Mouse (Mus musculus) lung, embryonic 16.5 days (tissue): ENCODE results near the gene Atp5g2. TPM values are rescaled to one million over a fixed set of nuclear protein-coding genes. Genes with fewer than 3 reads are reported as not detected.
"Not testable (repeated sequence)": the region's sequence is repeated elsewhere in the genome, so short reads cannot be mapped to it uniquely, and the experiment has no call there.

Experiments
- ATAC-seq: fragments of 200-750 bp; cut with Nextera tagmentation; 2 replicates; pipeline ENCODE4 v1.8.0; 2017; ENCODE audit warnings: low read depth, mild to moderate bottlenecking, moderate library complexity
- H3K27ac ChIP-seq: fragments of 300-500 bp; sonication (generic); 2 replicates; pipeline ENCODE4 v1.5.1; 2014; ENCODE audit warnings: mild to moderate bottlenecking, control low read depth, low read length
- H3K27me3 ChIP-seq: fragments of 300-500 bp; sonication (generic); 2 replicates; pipeline ENCODE4 v1.6.1; 2014; ENCODE audit warnings: low read depth, low read length, mixed read lengths; ENCODE audit not compliant: control insufficient read depth, insufficient read depth
- H3K36me3 ChIP-seq: fragments of 300-500 bp; sonication (generic); 2 replicates; pipeline ENCODE4 v1.6.1; 2014; ENCODE audit warnings: low read length; ENCODE audit not compliant: control insufficient read depth, insufficient read depth
- H3K4me1 ChIP-seq: fragments of 300-500 bp; sonication (generic); replicated peaks from 2 replicates; pipeline ENCODE4 v1.6.1; 2014; ENCODE audit warnings: low read length, mixed read lengths; ENCODE audit not compliant: control insufficient read depth, insufficient read depth
- H3K4me2 ChIP-seq: fragments of 300-500 bp; sonication (generic); 2 replicates; pipeline ENCODE4 v1.6.1; 2014; ENCODE audit warnings: low read depth, low read length, control low read depth
- H3K4me3 ChIP-seq: fragments of 300-500 bp; sonication (generic); 2 replicates; pipeline ENCODE4 v1.5.1; 2014; ENCODE audit warnings: mild to moderate bottlenecking, low read length, control low read depth
- H3K9ac ChIP-seq: fragments of 300-500 bp; sonication (generic); 2 replicates; pipeline ENCODE4 v1.6.1; 2014; ENCODE audit warnings: low read length, control low read depth
- H3K9me3 ChIP-seq: fragments of 300-500 bp; sonication (generic); 2 replicates; pipeline ENCODE4 v1.6.1; 2016; ENCODE audit warnings: low read length; ENCODE audit not compliant: control insufficient read depth
- WGBS: fragments of 180-500 bp; shearing (Covaris S2); extraction: QIAGEN DNeasy Blood & Tissue Kit; methylation state at CpG from one replicate; pipeline ENCODE4 v1.1.7; 2014; 5-methylcytosine and 5-hydroxymethylcytosine counted together
- polyA plus RNA-seq: library from polyadenylated mRNA; unstranded; fragments of >200 nt; fragmentation: Nextera tagmentation; extraction: Ambion mirVana; gene quantifications from 2 replicates; pipeline ENCODE4 v1.2.1, GENCODE M21; 2015

Gene Atp5g2
- polyA plus RNA-seq, 1 experiment from 2014 or later: 73.6 TPM

DNA sequence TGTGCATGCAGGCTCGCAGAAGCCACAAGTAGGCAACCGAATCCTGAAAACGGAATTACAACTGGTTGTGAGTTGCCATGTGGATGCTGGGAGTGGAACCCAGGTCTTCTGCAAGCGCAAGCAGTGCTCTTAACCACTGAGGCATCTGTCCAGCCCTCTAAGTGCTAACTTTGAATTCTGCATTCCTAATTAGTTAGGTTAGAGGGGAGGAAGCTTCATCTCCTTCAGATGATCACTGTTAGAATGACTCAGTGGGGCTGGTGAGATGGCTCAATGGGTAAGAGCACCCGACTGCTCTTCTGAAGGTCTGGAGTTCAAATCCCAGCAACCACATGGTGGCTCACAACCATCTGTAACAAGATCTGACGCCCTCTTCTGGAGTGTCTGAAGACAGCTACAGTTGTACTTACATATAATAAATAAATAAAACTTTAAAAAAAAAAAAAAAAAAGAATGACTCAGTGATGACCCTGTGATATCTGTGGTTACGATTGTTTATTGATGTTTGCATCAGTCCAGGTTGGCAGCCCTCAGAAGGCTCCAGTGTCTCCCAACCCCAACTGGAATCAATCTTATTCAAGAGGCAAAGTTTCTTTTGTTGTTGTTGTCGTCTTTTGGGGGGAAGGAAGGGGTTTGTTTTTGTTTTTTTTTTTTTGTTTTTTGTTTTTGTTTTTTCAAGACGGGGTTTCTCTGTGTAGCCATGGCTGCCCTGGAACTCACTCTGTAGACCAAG lies 20.1 kb downstream of the Atp5g2 start:
- not testable (repeated sequence) for ATAC-seq, H3K27ac ChIP-seq, H3K9ac ChIP-seq, H3K9me3 ChIP-seq, H3K4me1 ChIP-seq, H3K4me2 ChIP-seq, H3K36me3 ChIP-seq, H3K27me3 ChIP-seq, H3K4me3 ChIP-seq
- WGBS: 76% methylated on average over 8 of the region's 9 CpGs

DNA sequence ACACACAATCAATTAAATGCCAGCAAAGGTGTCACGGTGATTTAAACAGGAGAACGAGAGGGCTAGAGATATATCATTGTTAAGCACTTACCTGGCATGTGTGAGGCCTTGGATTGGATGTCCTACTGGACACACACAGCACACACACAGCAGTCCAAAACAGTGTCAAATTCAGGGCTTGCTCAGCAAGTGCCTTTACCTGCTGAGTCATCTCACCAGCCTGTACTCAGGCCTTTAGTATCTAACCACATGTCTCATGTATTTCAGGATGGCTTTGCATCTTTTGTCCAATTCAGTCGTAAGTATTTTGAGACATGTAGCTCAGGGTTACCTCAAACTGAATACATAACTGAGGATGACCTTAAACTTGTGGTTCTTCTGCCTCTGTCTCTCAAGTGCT lies 21.0 kb downstream of the Atp5g2 start:
- no peaks in the 10 kb centered on the region for H3K36me3 ChIP-seq
- no peak for ATAC-seq
- H3K27me3 ChIP-seq: no peaks in the 10 kb centered on the region
- no peaks in the 10 kb centered on the region for H3K9me3 ChIP-seq
- no peak overlapping the region for H3K4me2 ChIP-seq
- peaks cover 2% of the 10 kb centered on the region for H3K4me1 ChIP-seq
- no peak overlapping the region for H3K9ac ChIP-seq
- H3K27ac ChIP-seq: no peak overlapping the region
- no peak overlapping the region for H3K4me3 ChIP-seq
- WGBS: 62% methylated on average over 3 of the region's 3 CpGs

DNA sequence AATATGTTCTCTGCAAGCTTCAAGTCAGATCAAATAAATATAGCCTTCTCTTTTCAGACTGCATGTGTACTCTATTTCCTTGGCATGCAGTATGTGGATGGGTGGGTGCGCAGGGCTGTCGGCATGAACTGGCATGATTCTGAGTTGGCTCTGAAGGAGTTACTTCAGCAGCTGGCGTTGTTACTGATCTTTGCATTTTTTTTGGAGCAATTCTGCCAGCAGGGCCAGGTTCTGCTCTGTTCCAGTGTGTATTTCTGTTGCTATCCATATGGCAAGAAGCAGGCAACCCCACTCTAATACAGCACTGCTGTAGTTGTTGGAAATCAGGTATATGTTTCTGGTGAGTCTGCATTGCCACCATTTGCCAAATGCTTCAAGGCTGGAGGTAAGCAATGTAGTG lies 36.3 kb downstream of the Atp5g2 start:
- no peak overlapping the region for H3K4me2 ChIP-seq
- no peak for ATAC-seq
- no peaks in the 10 kb centered on the region for H3K27me3 ChIP-seq
- no peaks in the 10 kb centered on the region for H3K4me1 ChIP-seq
- no peaks in the 10 kb centered on the region for H3K9me3 ChIP-seq
- no peaks in the 10 kb centered on the region for H3K36me3 ChIP-seq
- no peak overlapping the region for H3K4me3 ChIP-seq
- no peak overlapping the region for H3K9ac ChIP-seq
- 78% methylated on average over 3 of the region's 3 CpGs for WGBS
- no peak overlapping the region for H3K27ac ChIP-seq

DNA sequence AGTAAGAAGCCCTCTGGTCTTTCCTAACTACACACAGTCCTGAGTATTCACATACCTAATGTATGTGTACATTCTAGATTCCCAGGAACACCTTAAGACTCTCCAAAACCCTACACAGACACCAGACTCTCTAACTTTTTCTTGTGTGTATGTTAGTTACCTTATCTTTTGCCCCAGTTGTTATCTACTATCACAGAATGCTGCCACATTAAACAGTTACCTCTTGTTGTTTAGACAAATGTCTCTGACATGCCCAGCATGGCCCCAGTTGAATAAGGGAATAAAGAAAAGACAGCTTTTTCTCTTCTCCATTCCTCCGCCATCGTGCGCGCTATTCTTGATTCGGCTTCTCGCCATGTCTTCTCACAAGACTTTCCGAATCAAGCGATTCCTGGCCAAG lies 37.5 kb downstream of the Atp5g2 start:
- no peaks in the 10 kb centered on the region for H3K4me1 ChIP-seq
- H3K4me2 ChIP-seq: no peak overlapping the region
- WGBS: 87% methylated on average over 8 of the region's 8 CpGs
- H3K36me3 ChIP-seq: no peaks in the 10 kb centered on the region
- no peaks in the 10 kb centered on the region for H3K9me3 ChIP-seq
- no peak overlapping the region for H3K9ac ChIP-seq
- no peak overlapping the region for H3K4me3 ChIP-seq
- no peaks in the 10 kb centered on the region for H3K27me3 ChIP-seq
- no peak for ATAC-seq
- no peak overlapping the region for H3K27ac ChIP-seq

DNA sequence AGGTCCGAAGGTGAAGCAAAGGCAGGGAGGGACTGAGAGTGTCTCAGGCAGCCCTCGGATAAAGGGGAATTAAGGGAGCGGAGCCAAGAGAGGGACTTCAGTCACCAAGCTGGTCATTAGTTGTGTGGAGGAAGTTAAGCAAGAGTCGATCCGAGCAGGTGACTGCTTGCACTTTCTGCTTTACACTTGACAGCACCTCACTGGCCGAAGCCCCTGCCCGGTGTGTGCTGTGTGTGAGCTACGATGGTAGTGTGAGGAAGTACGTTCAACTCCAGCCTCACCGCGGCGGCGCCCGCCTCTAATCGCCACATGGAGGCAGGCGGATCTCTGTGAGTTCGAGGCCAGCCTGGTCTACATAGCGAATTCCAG lies 46.5 kb downstream of the Atp5g2 start:
- Histone ChIP-seq H3K4me3 (peak overlapping the region; percentile 75), H3K4me1 (peaks cover 22% of the 10 kb centered on the region), H3K9ac (peak overlapping the region; percentile 75), H3K36me3 (no peaks in the 10 kb centered on the region), H3K4me2 (peak overlapping the region; percentile 74), H3K27ac (peak overlapping the region; percentile 97), H3K27me3 (no peaks in the 10 kb centered on the region), H3K9me3 (no peaks in the 10 kb centered on the region)
- ATAC-seq: no peak; the same call in 1 of the 2 replicates
- WGBS: under 1% methylated on average over 18 of the region's 18 CpGs

DNA sequence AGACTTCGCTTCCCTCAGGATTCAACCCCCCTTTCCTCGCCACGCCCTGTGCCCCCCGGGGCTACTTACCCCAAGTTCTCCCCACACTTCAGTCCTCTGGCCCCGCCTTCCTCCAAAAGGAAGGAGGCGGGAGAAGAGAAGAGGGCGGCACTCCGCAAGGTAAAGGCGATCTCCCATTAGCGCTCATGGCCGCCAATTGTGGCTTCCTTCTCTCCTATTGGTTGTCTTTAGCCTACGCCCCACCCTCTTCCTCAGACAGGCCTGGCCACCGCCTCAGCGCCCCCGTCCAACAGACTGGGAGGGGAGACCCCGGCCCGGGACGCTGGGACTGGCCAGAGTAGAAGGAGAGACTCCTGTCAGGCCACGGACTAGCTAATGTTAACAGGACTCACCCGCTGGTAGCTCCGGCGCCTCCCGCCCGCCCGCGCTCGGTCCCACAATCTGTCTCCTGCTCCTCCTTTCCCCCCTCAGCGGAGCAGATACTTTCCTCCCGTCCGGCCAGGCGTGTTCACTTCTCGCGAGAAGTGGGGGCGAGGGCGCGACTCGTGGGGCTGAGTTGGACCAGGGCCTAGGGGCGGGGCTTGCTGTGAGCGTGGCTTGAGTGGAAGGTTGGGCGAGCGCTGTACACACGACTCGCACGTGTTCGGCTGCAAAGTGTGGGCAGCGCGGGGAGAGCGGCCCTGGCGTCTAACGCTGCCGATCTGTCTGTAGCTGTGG lies 47.0 kb downstream of the Atp5g2 start, which contains the start of the genes Gm28047 and Atf7:
Gene Gm28047, minus strand, starts transcription at position 98 of the 717 bp plus-strand sequence.
Gene Atf7, minus strand, starts transcription at position 495 of the 717 bp plus-strand sequence.
- H3K36me3 ChIP-seq: no peaks in the 10 kb centered on the region
- ATAC-seq: peak; percentile 99
- WGBS: under 1% methylated on average over 50 of the region's 51 CpGs

DNA sequence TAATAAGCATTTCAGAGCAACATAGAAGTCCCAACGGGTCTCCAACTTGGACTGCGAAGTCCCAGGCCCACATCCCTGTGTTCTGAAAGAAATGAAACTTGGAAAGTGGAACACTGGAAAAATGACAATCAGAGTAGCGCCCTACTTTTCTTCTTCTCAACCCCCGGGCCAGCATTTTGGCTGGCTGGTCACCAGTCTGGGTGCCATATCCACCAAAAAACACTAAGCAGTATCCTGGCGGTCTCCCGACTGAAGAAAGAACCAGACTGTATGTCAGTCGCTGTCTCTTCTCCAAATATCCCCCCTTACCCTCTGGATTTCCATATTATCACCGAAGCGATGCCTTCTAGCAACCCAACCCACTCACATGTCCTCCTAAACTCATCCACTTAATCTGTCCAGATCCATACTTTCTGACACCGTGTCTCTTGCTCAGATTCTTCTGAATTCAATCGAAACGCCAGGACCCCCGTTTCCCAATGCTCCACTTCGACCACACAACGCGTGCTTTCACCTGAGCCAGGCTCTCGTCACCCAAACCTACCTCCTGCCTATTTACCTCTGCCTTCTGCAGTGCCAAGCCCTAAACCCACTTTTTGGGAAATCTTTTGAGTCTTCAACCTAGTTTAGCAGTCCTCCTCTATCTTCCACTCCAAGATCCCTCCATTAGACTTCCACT lies 47.7 kb downstream of the Atp5g2 start:
- Histone ChIP-seq H3K27ac (peak overlapping the region; percentile 81), H3K36me3 (no peaks in the 10 kb centered on the region; the same call in 1 of the 2 replicates), H3K9me3 (no peaks in the 10 kb centered on the region), H3K9ac (peak overlapping the region; percentile 75), H3K4me1 (peaks cover 22% of the 10 kb centered on the region), H3K4me2 (peak overlapping the region; percentile 86), H3K27me3 (no peaks in the 10 kb centered on the region), H3K4me3 (peak overlapping the region; percentile 75)
- 2% methylated on average over 17 of the region's 17 CpGs for WGBS
- no peak for ATAC-seq

More for the DNA sequence above, 47.0 kb downstream of the Atp5g2 start, which contains the start of the genes Gm28047 and Atf7:
- H3K4me1 ChIP-seq: peaks cover 22% of the 10 kb centered on the region
- H3K27me3 ChIP-seq: no peaks in the 10 kb centered on the region
- peak within 1 kb of the TSS; percentile 86 for H3K4me2 ChIP-seq
- peak within 1 kb of the TSS; percentile 75 for H3K4me3 ChIP-seq
- H3K9me3 ChIP-seq: no peaks in the 10 kb centered on the region
- peak within 1 kb of the TSS; percentile 75 for H3K9ac ChIP-seq
- H3K27ac ChIP-seq: peak within 1 kb of the TSS; percentile 97

DNA sequence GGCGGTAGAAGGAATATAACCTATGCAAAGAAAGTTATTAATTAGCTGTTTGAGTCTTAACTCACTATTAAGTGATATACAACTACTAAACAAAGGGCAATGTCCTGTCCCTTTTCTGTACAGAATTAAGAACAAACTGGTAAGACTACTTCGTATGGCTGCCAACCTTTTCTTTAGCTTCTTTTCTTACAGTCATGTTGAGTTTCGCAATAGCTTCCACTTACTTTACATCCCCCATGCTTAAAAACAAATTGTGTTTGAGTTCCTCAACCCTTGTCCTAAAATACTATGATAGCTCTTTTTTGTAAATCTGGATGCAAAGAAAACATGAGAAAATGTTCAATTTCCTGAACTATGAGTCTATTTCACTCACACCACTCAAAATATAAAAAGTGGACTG lies 49.0 kb downstream of the Atp5g2 start:
- no peak for ATAC-seq
- WGBS: 53% methylated on average over 3 of the region's 3 CpGs
- Histone ChIP-seq H3K4me2 (peak overlapping the region; percentile 61), H3K27me3 (no peaks in the 10 kb centered on the region), H3K27ac (peak overlapping the region; percentile 15; the same call in 1 of the 2 replicates), H3K4me3 (peak overlapping the region; percentile 32), H3K9me3 (no peaks in the 10 kb centered on the region), H3K9ac (0 out of 2 replicates have a peak overlapping the region, but pooled peaks have one; percentile 37), H3K36me3 (no peaks in the 10 kb centered on the region; the same call in 1 of the 2 replicates), H3K4me1 (peaks cover 22% of the 10 kb centered on the region)

DNA sequence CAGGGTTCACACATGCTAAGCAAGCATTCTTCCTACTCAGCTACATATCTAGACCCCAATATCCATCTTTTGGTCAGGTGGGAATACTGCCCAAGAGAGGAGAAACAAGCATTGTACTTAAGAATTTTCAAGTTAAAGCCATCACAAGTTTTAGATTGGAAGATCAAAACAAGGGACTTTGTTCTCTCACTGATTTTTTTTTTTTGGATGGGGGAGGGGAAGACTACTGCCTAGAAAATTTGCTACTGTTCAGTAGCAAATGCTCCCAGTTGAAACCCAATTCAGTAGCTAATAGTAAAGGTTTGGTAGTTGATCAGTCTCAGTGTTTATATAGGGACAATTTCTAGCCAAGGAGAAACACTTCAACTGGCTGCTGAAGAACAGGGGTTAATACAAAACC lies 49.6 kb downstream of the Atp5g2 start:
- Histone ChIP-seq H3K9ac (no peak overlapping the region), H3K27me3 (no peaks in the 10 kb centered on the region), H3K36me3 (no peaks in the 10 kb centered on the region; the same call in 1 of the 2 replicates), H3K9me3 (no peaks in the 10 kb centered on the region), H3K27ac (peak overlapping the region; percentile 27; the same call in 1 of the 2 replicates), H3K4me3 (no peak overlapping the region; the same call in 1 of the 2 replicates), H3K4me2 (peak overlapping the region; percentile 61), H3K4me1 (peaks cover 22% of the 10 kb centered on the region)
- no peak for ATAC-seq
